9 mouse cellular contexts compared by ENCODE assay signal in the genomic region with DNA sequence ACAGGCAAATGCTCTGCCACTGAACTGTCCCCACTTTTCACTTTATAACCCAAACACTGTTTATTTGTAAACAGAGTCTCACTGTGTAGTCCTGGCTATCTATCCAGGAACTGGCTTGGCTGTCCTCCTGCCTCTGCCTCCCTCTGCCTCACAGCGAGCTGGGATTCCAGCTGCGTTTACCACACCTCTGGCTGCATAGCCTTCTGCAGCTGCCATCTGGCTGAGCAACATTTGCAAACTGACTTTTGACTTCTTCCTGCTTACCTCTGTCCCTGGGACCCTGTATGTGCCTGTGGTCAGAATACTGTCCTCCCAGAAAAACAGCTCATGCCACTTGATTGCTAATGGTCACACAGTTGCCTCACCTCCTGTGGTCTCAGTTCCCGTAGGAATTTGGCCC. TPM values are rescaled to one million over a fixed set of nuclear protein-coding genes. Genes with fewer than 3 reads are reported as not detected.
A peak's percentile ranks its signal among the peaks of the same experiment; 100 is the strongest.
DNase-seq lines count a peak whose midpoint lies in the region; ATAC-seq and TF ChIP-seq lines count a peak whose summit lies in the region.
"Had no signal": no experiment of that assay in that cellular context is flagged by ENCODE, and none has a peak within 500 bp of the region (broad histone marks: within the 10 kb centered on the region; RNA-seq: fewer than 3 reads in every experiment).

No protein-coding gene starts in this region.

- no peak for DNase-seq in heart, embryonic 10.5 days (ENCODE audit: low spot score)
- no peak for DNase-seq in heart, postnatal 14 days
- no peak for DNase-seq in spleen, adult 2 months (ENCODE audit: low read depth in 1 of 2, low spot score in 2 of 2)
- DNase-seq in spleen, adult 12 weeks (ENCODE audit: low spot score) = no peak
- no peak for DNase-seq in liver, embryonic 11.5 days (ENCODE audit: low spot score)
- DNase-seq in thymus, postnatal 25 days = peak; percentile 48
- DNase-seq in retina, postnatal 1 day = no peak
- DNase-seq in cerebellum, postnatal 10 days = no peak

- H3K27me3 ChIP-seq in heart, embryonic 10.5 days (ENCODE audit: insufficient read depth, poor library complexity, severe bottlenecking) = no peaks in the 10 kb centered on the region
- H3K27me3 ChIP-seq in spleen, adult 2 months (ENCODE audit: control insufficient read depth, insufficient read depth, low read length) = no peaks in the 10 kb centered on the region
- H3K27me3 ChIP-seq in liver, embryonic 11.5 days (replicated peaks; ENCODE audit: control insufficient read depth, insufficient read depth, low read length) = no peaks in the 10 kb centered on the region

- no peak for TF ChIP-seq POLR2A in spleen, adult 2 months (IDR thresholded peaks at IDR 0.05; ENCODE audit: low read depth, low read length)

- no peaks in the 10 kb centered on the region for H3K9me3 ChIP-seq in heart, embryonic 10.5 days
- H3K9me3 ChIP-seq in liver, embryonic 11.5 days (ENCODE audit: control insufficient read depth, low read length) = no peaks in the 10 kb centered on the region

- no peak overlapping the region for H3K9ac ChIP-seq in liver, embryonic 11.5 days (ENCODE audit: low read depth, low read length)

- TF ChIP-seq CTCF in spleen, adult 2 months (IDR thresholded peaks at IDR 0.05; ENCODE audit: extremely low read depth, insufficient read depth, insufficient read length, insufficient replicate concordance) = no peak

- 0 out of 2 replicates have a peak overlapping the region, but pooled peaks have one; percentile 17 for H3K4me3 ChIP-seq in heart, embryonic 10.5 days
- H3K4me3 ChIP-seq in spleen, adult 2 months (ENCODE audit: extremely low read depth, insufficient read depth, insufficient read length) = peak overlapping the region; percentile 26; the same call in 1 of the 2 replicates
- H3K4me3 ChIP-seq in liver, embryonic 11.5 days (ENCODE audit: low read depth, low read length) = no peak overlapping the region; the same call in 1 of the 2 replicates
- H3K4me3 ChIP-seq: left cerebral cortex, adult 2 months had no signal

- peak overlapping the region; percentile 98 for H3K4me2 ChIP-seq in liver, embryonic 11.5 days

- intact Hi-C loops in heart, postnatal 14 days (cut with DNase I) = no loop called here

- H3K4me1 ChIP-seq in heart, embryonic 10.5 days = peaks cover 80% of the 10 kb centered on the region
- H3K4me1 ChIP-seq in spleen, adult 2 months (ENCODE audit: control insufficient read depth, insufficient read depth, insufficient read length) = peaks cover 27% of the 10 kb centered on the region; the same call in 1 of the 2 replicates
- peaks cover 71% of the 10 kb centered on the region for H3K4me1 ChIP-seq in liver, embryonic 11.5 days (replicated peaks; ENCODE audit: control insufficient read depth, insufficient read depth, low read length)

- peaks cover 17% of the 10 kb centered on the region for H3K36me3 ChIP-seq in heart, embryonic 10.5 days
- no peaks in the 10 kb centered on the region for H3K36me3 ChIP-seq in spleen, adult 2 months (ENCODE audit: control insufficient read depth, insufficient read depth, low read length)
- peaks cover 14% of the 10 kb centered on the region for H3K36me3 ChIP-seq in liver, embryonic 11.5 days (ENCODE audit: control insufficient read depth, insufficient read depth, low read length)

- WGBS in heart, embryonic 10.5 days = 48% methylated on average over 3 of the region's 3 CpGs
- WGBS in spleen, adult 2 months = 33% methylated on average over 3 of the region's 3 CpGs
- WGBS in liver, embryonic 11.5 days = 52% methylated on average over 3 of the region's 3 CpGs

- peak overlapping the region; percentile 90 for H3K27ac ChIP-seq in heart, embryonic 10.5 days
- peak overlapping the region; percentile 94 for H3K27ac ChIP-seq in spleen, adult 2 months (ENCODE audit: insufficient read depth, low read length)
- no peak overlapping the region for H3K27ac ChIP-seq in liver, embryonic 11.5 days (ENCODE audit: low read depth, low read length)
- H3K27ac ChIP-seq: left cerebral cortex, adult 2 months had no signal

- ATAC-seq in liver, embryonic 11.5 days (replicated peaks; ENCODE audit: low FRiP score) = no peak

RNA-seq across cellular contexts. Expression of a gene that starts 1.5 kb away (rescaled TPM):
- 124 and 134 TPM in 2 replicates for polyA plus RNA-seq in heart, embryonic 10.5 days (2016; fragmentation: Nextera tagmentation; extraction: Ambion mirVana)
- total RNA-seq in heart, postnatal 14 days (2021) = 1 to 10 TPM; 5.6 to 9.7 TPM
- 61.6 and 68.4 TPM in 2 replicates for polyA plus RNA-seq in spleen, adult 2 months (2012; rRNA removed)
- polyA plus RNA-seq in liver, embryonic 11.5 days (2014; fragmentation: Nextera tagmentation; extraction: Ambion mirVana) = 185 and 192 TPM in 2 replicates

RNA-seq across cellular contexts. Expression of a gene that starts 1.7 kb away (rescaled TPM):
- 8.8 and 13.5 TPM in 2 replicates for polyA plus RNA-seq in heart, embryonic 10.5 days (2016; fragmentation: Nextera tagmentation; extraction: Ambion mirVana)
- total RNA-seq in heart, postnatal 14 days (2021) = 1 to 10 TPM; 4.2 to 6.6 TPM
- 18.5 and 19.2 TPM in 2 replicates for polyA plus RNA-seq in spleen, adult 2 months (2012; rRNA removed)
- polyA plus RNA-seq in liver, embryonic 11.5 days (2014; fragmentation: Nextera tagmentation; extraction: Ambion mirVana) = 8.4 and 11.1 TPM in 2 replicates

RNA-seq across cellular contexts. Expression of a gene that starts 17.9 kb away (rescaled TPM):
- polyA plus RNA-seq in heart, embryonic 10.5 days (2016; fragmentation: Nextera tagmentation; extraction: Ambion mirVana) = 1.1 TPM in 2 replicates
- 1 to 10 TPM in 1 of 2 experiments, under 1 TPM in 1; 0.98 to 2.3 TPM for total RNA-seq in heart, postnatal 14 days (2021)
- 0.25 TPM in 1 of 2 replicates, not detected in the other for polyA plus RNA-seq in spleen, adult 2 months (2012; rRNA removed)
- polyA plus RNA-seq in liver, embryonic 11.5 days (2014; fragmentation: Nextera tagmentation; extraction: Ambion mirVana) = 0.21 and 0.80 TPM in 2 replicates

RNA-seq across cellular contexts. Expression of a gene that starts 17.9 kb away (rescaled TPM):
- polyA plus RNA-seq in heart, embryonic 10.5 days (2016; fragmentation: Nextera tagmentation; extraction: Ambion mirVana) = 68.1 and 76.3 TPM in 2 replicates
- 100 to 1,000 TPM; 108 to 109 TPM for total RNA-seq in heart, postnatal 14 days (2021)
- polyA plus RNA-seq in spleen, adult 2 months (2012; rRNA removed) = 188 and 245 TPM in 2 replicates
- polyA plus RNA-seq in liver, embryonic 11.5 days (2014; fragmentation: Nextera tagmentation; extraction: Ambion mirVana) = 92.1 and 99.4 TPM in 2 replicates

RNA-seq across cellular contexts. Expression of a gene that starts 21.7 kb away (rescaled TPM):
- 275 and 334 TPM in 2 replicates for polyA plus RNA-seq in heart, embryonic 10.5 days (2016; fragmentation: Nextera tagmentation; extraction: Ambion mirVana)
- 1 to 10 TPM; 3.8 to 9.8 TPM for total RNA-seq in heart, postnatal 14 days (2021)
- 11.6 and 14.1 TPM in 2 replicates for polyA plus RNA-seq in spleen, adult 2 months (2012; rRNA removed)
- polyA plus RNA-seq in liver, embryonic 11.5 days (2014; fragmentation: Nextera tagmentation; extraction: Ambion mirVana) = 430 and 440 TPM in 2 replicates
